Mouse (Mus musculus): ENCODE measurements around the gene Ssbp3. TPM values are rescaled to one million over a fixed set of nuclear protein-coding genes. Genes with fewer than 3 reads are reported as not detected.

The Ssbp3 gene
- total RNA-seq, 4 experiments from 2014 or later: 150 to 180 (median 160) TPM

DNA sequence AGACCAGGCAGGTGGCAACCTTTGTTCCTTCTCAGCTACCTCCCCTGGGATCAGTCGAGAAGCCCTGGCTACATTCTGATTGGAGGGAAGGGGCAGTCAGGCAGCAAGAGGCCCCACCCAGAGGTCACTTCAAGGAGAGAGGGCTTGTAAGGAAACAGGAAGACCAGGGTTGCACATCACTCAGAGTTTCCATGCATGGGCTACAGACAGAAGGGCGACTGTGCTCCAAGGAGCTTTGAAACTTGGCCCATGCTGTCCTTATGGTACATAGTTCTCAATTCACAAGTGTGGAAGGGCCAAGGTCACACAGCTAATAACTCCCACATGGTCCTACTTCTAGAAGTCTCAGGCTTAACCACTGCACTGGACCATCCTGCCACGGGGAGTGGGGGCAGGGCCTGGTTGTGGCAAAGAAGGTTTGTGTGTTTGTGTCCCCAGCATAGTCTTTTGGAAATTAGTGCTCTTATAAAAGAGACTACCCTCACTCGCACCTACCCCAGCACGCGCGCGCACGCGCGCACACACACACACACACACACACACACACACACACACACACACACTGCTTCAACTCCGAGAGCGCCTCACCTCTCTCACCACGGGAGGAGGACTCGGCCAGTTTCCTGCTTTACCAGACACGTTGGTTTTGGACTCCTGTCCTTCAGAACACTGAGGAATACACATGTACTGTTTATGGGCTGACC is 184.1 kb downstream of the Ssbp3 start:
- DNase-seq (ENCODE audit: low spot score in 2 of 2): no peak

DNA sequence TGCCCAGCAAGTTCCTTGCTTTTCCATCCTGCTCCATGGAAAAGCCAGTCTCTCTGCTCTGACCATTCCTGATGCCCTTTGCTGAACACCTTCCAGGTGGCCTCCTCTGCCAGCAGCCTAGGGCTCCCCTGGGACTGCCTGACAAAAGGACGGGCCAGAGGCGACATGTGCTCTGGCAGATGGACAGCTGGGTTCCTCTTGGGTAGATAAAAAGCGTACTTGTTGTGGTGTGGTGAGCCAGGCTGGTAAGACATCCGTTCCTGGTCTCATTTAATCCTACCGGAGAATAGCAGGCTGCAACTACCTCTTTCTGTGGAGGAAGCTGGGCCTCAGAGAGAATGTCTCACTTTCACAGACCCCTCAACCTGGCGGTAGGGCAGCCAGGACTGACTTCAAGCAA is 185.5 kb downstream of the Ssbp3 start:
- DNase-seq (ENCODE audit: low spot score in 2 of 2): no peak

DNA sequence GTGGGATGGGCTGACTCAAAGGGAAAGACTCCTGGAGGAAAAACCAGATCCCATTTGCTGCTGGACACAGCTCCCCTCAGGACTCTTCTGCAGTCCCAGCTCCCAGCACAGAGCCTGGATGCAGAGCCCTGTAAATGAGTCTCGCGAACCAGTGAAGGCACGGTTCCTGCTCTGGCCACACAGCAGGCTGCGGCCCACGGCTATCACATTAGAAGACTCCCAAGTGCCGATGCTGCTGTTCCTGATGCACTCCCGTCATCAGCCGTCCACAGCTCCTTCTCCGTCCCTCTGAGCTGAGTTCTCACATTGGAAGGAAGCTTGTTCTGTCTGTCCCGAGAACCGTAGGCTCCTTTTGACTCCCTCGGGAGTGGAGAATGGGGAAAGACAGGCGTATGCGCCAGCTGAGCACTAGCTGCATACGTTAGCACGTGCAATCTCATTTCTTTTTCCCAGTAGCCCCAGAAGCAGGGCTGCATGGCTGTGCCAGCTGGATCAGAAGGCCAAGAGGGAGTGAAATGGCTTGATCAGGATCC is 186.4 kb downstream of the Ssbp3 start, which contains the start of gene Cdcp2:
TSS of gene Cdcp2 (plus strand) at position 51 of the 533 bp plus-strand sequence.
- no peak for DNase-seq (ENCODE audit: low spot score in 2 of 2)

DNA sequence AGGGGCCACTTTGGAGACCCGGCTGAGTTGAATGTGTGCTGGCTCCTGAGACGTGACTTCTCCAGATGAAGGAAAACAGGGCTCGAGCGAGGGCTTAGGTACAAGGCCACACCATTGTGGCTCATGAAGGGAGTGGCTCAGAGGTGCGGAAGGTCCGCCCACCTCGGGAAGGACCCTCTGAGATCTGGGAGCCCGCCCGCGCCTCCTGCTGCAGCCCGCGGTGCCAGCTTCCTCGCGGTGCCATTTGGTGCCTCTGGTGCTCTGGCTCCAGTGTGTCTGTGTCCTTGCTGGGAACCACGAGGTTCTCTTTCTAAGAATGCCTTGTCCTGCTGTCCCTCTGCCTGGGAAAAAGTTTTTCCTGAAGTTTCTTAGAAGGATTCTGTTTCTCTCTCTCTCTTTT is 187.4 kb downstream of the Ssbp3 start:
- no peak for DNase-seq (ENCODE audit: low spot score in 2 of 2)

DNA sequence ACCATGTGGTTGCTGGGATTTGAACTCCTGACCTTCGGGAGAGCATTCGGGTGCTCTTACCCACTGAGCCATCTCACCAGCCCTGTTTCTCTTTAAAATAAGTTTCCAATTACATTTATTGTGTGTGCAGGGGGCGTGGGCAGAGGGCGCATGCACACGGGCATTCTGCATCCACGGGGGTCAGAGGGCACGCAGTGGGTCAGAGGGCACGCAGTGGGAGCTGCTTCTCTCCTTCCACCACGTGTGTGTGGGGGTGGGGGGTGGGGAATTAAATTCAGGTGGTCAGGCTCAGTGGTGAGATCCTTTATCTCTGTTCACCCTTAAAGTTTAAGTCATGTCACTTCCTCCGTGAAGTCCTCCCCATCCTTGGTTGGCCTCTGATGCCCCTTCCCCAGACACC is 187.9 kb downstream of the Ssbp3 start:
- no peak for DNase-seq (ENCODE audit: low spot score in 2 of 2)

DNA sequence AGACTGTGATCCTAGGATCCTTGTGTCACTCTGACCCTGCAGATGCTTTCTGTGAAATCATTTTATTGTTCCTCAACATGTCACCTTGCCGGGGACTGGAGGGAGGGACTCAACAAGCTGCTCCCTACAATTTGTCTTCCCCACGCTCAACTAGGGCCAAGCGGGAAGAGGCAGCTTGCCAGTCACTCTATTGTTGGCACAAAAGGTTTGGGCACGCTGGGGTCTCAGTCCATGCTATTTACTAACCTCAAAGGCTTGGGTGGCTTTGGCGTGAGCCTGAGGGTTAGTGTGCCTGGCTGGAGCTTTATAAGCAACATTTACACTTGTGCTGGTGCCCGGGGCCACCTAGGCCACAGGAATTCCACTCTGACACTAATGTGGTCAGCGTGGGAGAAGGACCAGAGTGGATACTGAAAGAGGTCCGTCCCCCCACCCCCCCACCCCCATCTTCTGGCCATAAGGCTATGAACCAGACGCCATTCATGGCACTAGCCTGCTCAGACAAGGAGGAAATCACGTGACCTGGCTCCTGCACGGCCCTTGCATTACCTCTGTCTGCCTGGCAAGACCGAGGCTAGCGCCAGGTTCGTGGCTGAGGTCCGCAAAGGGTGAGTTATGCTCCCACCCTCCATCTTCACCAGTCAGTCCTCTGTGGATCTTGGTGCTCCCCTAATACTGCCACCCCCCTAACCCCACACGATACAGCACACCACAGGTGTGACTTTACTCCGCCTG is 188.5 kb downstream of the Ssbp3 start:
- DNase-seq (ENCODE audit: low spot score in 2 of 2): no peak

Other genes starting within 250 kb of the Ssbp3 start
- gene Ttc4, start 231.8 kb upstream of the Ssbp3 start, total RNA-seq (2022): 10 to 100 TPM; 37.4 to 64.6 (median 50.1) TPM
- gene Mroh7, start 179.8 kb upstream of the Ssbp3 start, total RNA-seq (2022): 1 to 10 TPM; 4.4 to 4.6 (median 4.5) TPM
- gene Fam151a, start 176.8 kb upstream of the Ssbp3 start, total RNA-seq (2022): not detected
- gene Acot11, start 105.7 kb upstream of the Ssbp3 start, total RNA-seq (2022): 10 to 100 TPM; 34.4 to 52.4 (median 49.7) TPM
- 10 to 100 TPM; 55.4 to 67.1 (median 61.9) TPM for gene Mrpl37, start 156.2 kb downstream of the Ssbp3 start, total RNA-seq (2022)
- 10 to 100 TPM in 1 of 4 experiments, 1 to 10 TPM in 3; 6.0 to 10.5 (median 7.5) TPM for gene Cyb5rl, start 156.3 kb downstream of the Ssbp3 start, total RNA-seq (2022)
- not detected for gene Cdcp2, start 186.2 kb downstream of the Ssbp3 start, total RNA-seq (2022)

All from layer of hippocampus, adult 8-10 months (tissue).